Mouse (Mus musculus) cerebellum, postnatal 4 days (tissue): ENCODE results near the gene Tpbpb.
"Not testable (repeated sequence)": the region's sequence is repeated elsewhere in the genome, so short reads cannot be mapped to it uniquely, and the experiment has no call there.

ENCODE experiments used
- DNase-seq, 2 experiments: peaks; one replicate each; pipeline ENCODE4 v3.0.0; 2022; ENCODE audit warnings: low spot score in 2 of 2, mixed read lengths in 1 of 2

Tpbpb gene

GRCm38 (mm10) chr13:60904780-60905179, at the start of gene Tpbpb:
Gene Tpbpb (minus strand): TSS chr13:60904880.
- not testable (repeated sequence) for DNase-seq

- not testable (repeated sequence) for DNase-seq
These were observed 37.2 kb upstream of the Tpbpb start, which contains the start of gene Tpbpa for GRCm38 (mm10) chr13:60941884-60942283. Gene Tpbpa (minus strand): TSS chr13:60941984.

- DNase-seq: no peak
These were observed 31.8 kb upstream of the Tpbpb start, which contains the start of the genes Gm49391 and Ctla2a for GRCm38 (mm10) chr13:60936500-60936901. Gene Gm49391 (minus strand): TSS chr13:60936571. Gene Ctla2a (minus strand): TSS chr13:60936625.

GRCm38 (mm10) chr13:60935490-60935889, 30.8 kb upstream of the Tpbpb start, which contains the start of gene Gm49393:
Gene Gm49393 (minus strand): TSS chr13:60935590.
- not testable (repeated sequence) for DNase-seq

GRCm38 (mm10) chr13:60897328-60897727, 7.4 kb downstream of the Tpbpb start, which contains the start of gene Ctla2b:
Gene Ctla2b (minus strand): TSS chr13:60897447.
- DNase-seq: no peak

GRCm38 (mm10) chr13:60896794-60897193, 7.9 kb downstream of the Tpbpb start, which contains the start of gene Gm49392:
Gene Gm49392 (minus strand): TSS chr13:60896894.
- DNase-seq: not testable (repeated sequence)

GRCm38 (mm10) chr13:60895406-60896160, 9.1 kb downstream of the Tpbpb start:
- no peak for DNase-seq

- no peak for DNase-seq
These were observed 12.4 kb downstream of the Tpbpb start for GRCm38 (mm10) chr13:60892301-60892700.

GRCm38 (mm10) chr13:60864281-60864680, 40.4 kb downstream of the Tpbpb start, which contains the start of gene 4930486L24Rik:
Gene 4930486L24Rik (minus strand): TSS chr13:60864475.
- no peak for DNase-seq
